Mouse (Mus musculus): ENCODE measurements around the gene Lsm12.
A peak's percentile ranks its signal among the peaks of the same experiment; 100 is the strongest.

- TF ChIP-seq CTCF (IDR thresholded peaks at IDR 0.05; ENCODE audit: low read depth): peak; percentile 20; the same call in 1 of the 2 replicates
- 0 out of 2 replicates have a peak, but pooled peaks have one; percentile 12 for TF ChIP-seq EP300 (IDR thresholded peaks at IDR 0.05; ENCODE audit: low read depth)
Measured at GRCm38 (mm10) chr11:102218783-102219182, 33.7 kb upstream of the Lsm12 start.

All from liver, embryonic 14.5 days (tissue).